Mouse (Mus musculus) megakaryocyte-erythroid progenitor cell, adult 5-6 weeks (primary cell): ENCODE measurements around the gene Cnot6l. TPM values are rescaled to one million over a fixed set of nuclear protein-coding genes. Genes with fewer than 3 reads are reported as not detected.

ENCODE experiments used
- ATAC-seq: replicated peaks from 2 replicates; pipeline ENCODE4 v1.8.0; 2016; ENCODE audit warnings: mild to moderate bottlenecking, inconsistent platforms; ENCODE audit not compliant: severe bottlenecking, poor library complexity, low FRiP score, low TSS enrichment
- total RNA-seq, 2 experiments: library from RNA; stranded (forward) in 1 of 2; stranded (reverse) in 1 of 2; fragments of 200-1000, 215-1000 nt in 1 of 2; fragments of >200 nt in 1 of 2; fragmentation: Nextera tagmentation in 1 of 2; gene quantifications; 2 replicates each; pipeline ENCODE4 v1.2.3; 2014 to 2017

The Cnot6l gene
- total RNA-seq, 2 experiments from 2014 or later = 37.7 to 58.6 TPM

DNA sequence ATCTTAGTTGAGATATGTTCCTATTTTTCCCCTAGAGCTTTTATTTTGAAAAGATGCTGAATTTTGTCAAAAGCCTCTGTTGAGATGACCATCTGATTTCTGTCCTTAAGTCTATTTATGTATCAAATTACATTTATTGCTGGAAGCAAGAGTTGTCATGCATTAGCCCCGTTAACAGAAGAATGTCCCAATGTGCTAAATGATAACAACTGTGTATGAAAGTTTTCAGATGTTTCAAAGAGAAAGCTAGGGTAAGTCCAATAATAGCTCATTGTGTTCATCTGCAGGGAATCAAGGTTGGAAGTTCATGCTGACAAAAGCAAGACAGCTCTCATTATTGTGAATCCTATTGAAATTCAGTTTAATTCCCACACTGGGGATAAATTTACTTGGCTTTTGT, 129.9 kb downstream of the Cnot6l start:
- no peak for ATAC-seq

DNA sequence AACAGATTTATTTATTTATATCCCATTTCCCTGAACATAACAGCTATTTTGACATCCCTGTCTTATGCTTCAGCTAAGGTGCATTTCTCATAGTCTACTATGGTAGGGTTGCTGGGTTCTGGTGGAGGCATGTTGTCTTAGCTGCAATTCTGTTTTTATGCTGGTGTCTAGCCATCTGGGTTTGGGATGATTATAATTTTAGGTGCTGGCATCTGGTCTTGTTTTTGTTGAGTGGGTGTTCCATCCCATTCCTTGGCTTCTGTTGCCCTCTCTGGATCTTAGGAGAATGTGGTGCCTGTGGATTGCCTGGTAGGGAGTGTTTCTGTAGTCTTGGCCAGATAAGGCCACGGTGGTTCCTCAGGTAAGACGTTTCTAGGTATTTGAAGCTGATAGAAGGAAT, 134.2 kb downstream of the Cnot6l start:
- ATAC-seq = no peak

Other genes starting within 250 kb of the Cnot6l start
- not detected in 2 replicates for gene Cxcl13, start 207.2 kb downstream of the Cnot6l start, total RNA-seq (2014; fragmentation: Nextera tagmentation)
- gene Cxcl13, start 207.2 kb downstream of the Cnot6l start, total RNA-seq (2017) = not detected in 2 replicates
- gene Mrpl1, start 45.3 kb upstream of the Cnot6l start, total RNA-seq (2014; fragmentation: Nextera tagmentation) = 18.0 and 21.7 TPM in 2 replicates
- 40.4 and 61.1 TPM in 2 replicates for gene Mrpl1, start 45.3 kb upstream of the Cnot6l start, total RNA-seq (2017)
- gene Fras1, start 209.8 kb upstream of the Cnot6l start, total RNA-seq (2014; fragmentation: Nextera tagmentation) = not detected in 2 replicates
- not detected in 2 replicates for gene Fras1, start 209.8 kb upstream of the Cnot6l start, total RNA-seq (2017)